Mouse (Mus musculus) intestine, postnatal 0 days (tissue): ENCODE measurements at regions not wholly inside any gene's neighbourhood (a gene's known extent, or its start where the extent isn't known, plus 50 kb on each side); places are given as distances from the start of the nearest gene placed in this dataset.
A peak's percentile ranks its signal among the peaks of the same experiment; 100 is the strongest.

Source experiments
- ATAC-seq: fragments of 200-750 bp; cut with Nextera tagmentation; 2 replicates; pipeline ENCODE4 v1.8.0; 2017; ENCODE audit warnings: mild to moderate bottlenecking, moderate TSS enrichment, moderate library complexity
- H3K27ac ChIP-seq: fragments of 300-500 bp; sonication (generic); 2 replicates; pipeline ENCODE4 v1.5.1; 2014; ENCODE audit warnings: mild to moderate bottlenecking, low read depth, low read length, moderate library complexity
- H3K27me3 ChIP-seq: fragments of 300-500 bp; sonication (generic); replicated peaks from 2 replicates; pipeline ENCODE4 v1.6.1; 2014; ENCODE audit warnings: low read length, mixed read lengths; ENCODE audit not compliant: control insufficient read depth, insufficient read depth
- H3K36me3 ChIP-seq: fragments of 300-500 bp; sonication (generic); 2 replicates; pipeline ENCODE4 v1.6.1; 2014; ENCODE audit warnings: mild to moderate bottlenecking, moderate library complexity; ENCODE audit not compliant: control insufficient read depth, insufficient read depth
- H3K4me1 ChIP-seq: fragments of 300-500 bp; sonication (generic); replicated peaks from 2 replicates; pipeline ENCODE4 v1.6.1; 2014; ENCODE audit warnings: antibody characterized with exemption, low read length, mixed read lengths; ENCODE audit not compliant: control insufficient read depth, insufficient read depth
- H3K4me2 ChIP-seq: fragments of 300-500 bp; sonication (generic); replicated peaks from 2 replicates; pipeline ENCODE4 v1.6.1; 2014; ENCODE audit warnings: low read depth, mild to moderate bottlenecking, moderate library complexity
- H3K4me3 ChIP-seq: fragments of 300-500 bp; sonication (generic); 2 replicates; pipeline ENCODE4 v1.5.1; 2014; ENCODE audit warnings: low read depth, low read length
- H3K9ac ChIP-seq: fragments of 300-500 bp; sonication (generic); 2 replicates; pipeline ENCODE4 v1.6.1; 2014; ENCODE audit warnings: mild to moderate bottlenecking, low read depth, low read length
- H3K9me3 ChIP-seq: fragments of 300-500 bp; sonication (generic); 2 replicates; pipeline ENCODE4 v1.6.1; 2016; ENCODE audit warnings: mixed run types; ENCODE audit not compliant: control insufficient read depth
- CTCF ChIP-seq: sonication (generic); IDR thresholded peaks from 2 replicates; pipeline ENCODE4 v1.5.1; 2016; ENCODE audit warnings: low read depth, mild to moderate bottlenecking, control low read depth, antibody characterized with exemption, moderate library complexity
- WGBS: fragments of 180-500 bp; shearing (Covaris S2); extraction: QIAGEN DNeasy Blood & Tissue Kit; methylation state at CpG from one replicate; pipeline ENCODE4 v1.1.7; 2014; 5-methylcytosine and 5-hydroxymethylcytosine counted together

- no peaks in the 10 kb centered on the region for H3K27me3 ChIP-seq
- H3K4me1 ChIP-seq = no peaks in the 10 kb centered on the region
- 61% methylated on average over 7 of the region's 7 CpGs for WGBS
- no peak overlapping the region for H3K9ac ChIP-seq
- no peak overlapping the region for H3K27ac ChIP-seq
- no peak for TF ChIP-seq CTCF
- H3K4me3 ChIP-seq = no peak overlapping the region
- H3K36me3 ChIP-seq = no peaks in the 10 kb centered on the region
- no peak overlapping the region for H3K4me2 ChIP-seq
- no peak for ATAC-seq
- H3K9me3 ChIP-seq = no peaks in the 10 kb centered on the region
Observed at GRCm38 (mm10) chr7:37241781-37242180, 531.7 kb downstream of the Zfp536 start.

- WGBS = 87% methylated on average over 8 of the region's 8 CpGs
- ATAC-seq = no peak
- no peak overlapping the region for H3K27ac ChIP-seq
- H3K27me3 ChIP-seq = no peaks in the 10 kb centered on the region
- H3K9me3 ChIP-seq = no peaks in the 10 kb centered on the region
- H3K4me1 ChIP-seq = no peaks in the 10 kb centered on the region
- H3K36me3 ChIP-seq = no peaks in the 10 kb centered on the region
- no peak overlapping the region for H3K4me2 ChIP-seq
- TF ChIP-seq CTCF = no peak
- no peak overlapping the region for H3K4me3 ChIP-seq
- H3K9ac ChIP-seq = no peak overlapping the region
Observed at GRCm38 (mm10) chr7:37242476-37242875, 531.0 kb downstream of the Zfp536 start.

GRCm38 (mm10) chr7:37246156-37246555 lies 527.3 kb downstream of the Zfp536 start:
- TF ChIP-seq CTCF = no peak
- Histone ChIP-seq H3K27me3 (no peaks in the 10 kb centered on the region), H3K9me3 (no peaks in the 10 kb centered on the region), H3K36me3 (no peaks in the 10 kb centered on the region), H3K4me1 (no peaks in the 10 kb centered on the region), H3K27ac (no peak overlapping the region), H3K4me2 (no peak overlapping the region), H3K4me3 (no peak overlapping the region), H3K9ac (no peak overlapping the region)
- 77% methylated on average over 4 of the region's 4 CpGs for WGBS
- no peak for ATAC-seq

- Histone ChIP-seq H3K9ac (no peak overlapping the region), H3K4me2 (no peak overlapping the region), H3K4me3 (no peak overlapping the region), H3K27ac (no peak overlapping the region), H3K4me1 (no peaks in the 10 kb centered on the region), H3K36me3 (no peaks in the 10 kb centered on the region), H3K27me3 (no peaks in the 10 kb centered on the region), H3K9me3 (no peaks in the 10 kb centered on the region)
- 71% methylated on average over 9 of the region's 9 CpGs for WGBS
- ATAC-seq = no peak
- no peak for TF ChIP-seq CTCF
Observed at GRCm38 (mm10) chr7:37254431-37254830, 519.0 kb downstream of the Zfp536 start.

- 53% methylated on average over 3 of the region's 3 CpGs for WGBS
- no peak overlapping the region for H3K27ac ChIP-seq
- ATAC-seq = no peak
Observed at GRCm38 (mm10) chr7:37255840-37256239, 517.6 kb downstream of the Zfp536 start.

GRCm38 (mm10) chr7:37259293-37259692 lies 514.1 kb downstream of the Zfp536 start:
- peak; percentile 69 for TF ChIP-seq CTCF
- no peak for ATAC-seq
- Histone ChIP-seq H3K4me2 (no peak overlapping the region), H3K4me1 (no peaks in the 10 kb centered on the region), H3K27ac (no peak overlapping the region), H3K36me3 (no peaks in the 10 kb centered on the region), H3K9ac (no peak overlapping the region), H3K27me3 (no peaks in the 10 kb centered on the region), H3K9me3 (no peaks in the 10 kb centered on the region), H3K4me3 (no peak overlapping the region)
- WGBS = 47% methylated on average over 6 of the region's 6 CpGs

More at GRCm38 (mm10) chr7:37255840-37256239, 517.6 kb downstream of the Zfp536 start:
- Histone ChIP-seq H3K27me3 (no peaks in the 10 kb centered on the region), H3K36me3 (no peaks in the 10 kb centered on the region), H3K9ac (no peak overlapping the region), H3K4me1 (no peaks in the 10 kb centered on the region), H3K4me3 (no peak overlapping the region), H3K4me2 (no peak overlapping the region), H3K9me3 (no peaks in the 10 kb centered on the region)
- TF ChIP-seq CTCF = no peak

GRCm38 (mm10) chr7:37262846-37263245 lies 510.6 kb downstream of the Zfp536 start:
- H3K4me2 ChIP-seq = no peak overlapping the region
- no peaks in the 10 kb centered on the region for H3K4me1 ChIP-seq
- TF ChIP-seq CTCF = no peak
- 43% methylated on average over 3 of the region's 3 CpGs for WGBS
- H3K9me3 ChIP-seq = no peaks in the 10 kb centered on the region
- no peak overlapping the region for H3K9ac ChIP-seq
- H3K36me3 ChIP-seq = no peaks in the 10 kb centered on the region
- no peak overlapping the region for H3K4me3 ChIP-seq
- no peak overlapping the region for H3K27ac ChIP-seq
- ATAC-seq = no peak
- H3K27me3 ChIP-seq = no peaks in the 10 kb centered on the region
